Mouse (Mus musculus): ENCODE data around the gene Myct1.

Gene Myct1

GRCm38 (mm10) chr10:5593464-5593863 is at the start of gene Myct1:
TSS of gene Myct1 (plus strand) at chr10:5593775.
- no peak for DNase-seq

DNA sequence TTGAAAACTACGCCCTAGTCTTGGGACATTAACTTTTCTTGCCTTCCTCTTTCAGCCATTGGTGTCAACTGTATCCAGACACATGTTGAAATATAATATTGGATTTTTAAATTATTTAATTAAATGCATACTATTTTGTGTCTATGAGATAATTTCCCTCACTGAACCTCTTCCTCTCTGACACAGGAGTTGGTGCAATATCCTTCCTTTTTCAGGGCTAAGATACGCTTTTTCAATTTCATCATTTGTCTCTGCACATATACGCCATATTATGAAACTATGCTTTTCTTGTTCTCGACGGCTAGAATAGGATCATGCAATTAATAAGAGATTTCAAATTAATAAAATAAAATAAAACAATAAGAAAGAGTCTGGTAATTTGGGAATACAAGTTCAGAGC is 47.1 kb upstream of the Myct1 start:
- DNase-seq, result no peak

DNA sequence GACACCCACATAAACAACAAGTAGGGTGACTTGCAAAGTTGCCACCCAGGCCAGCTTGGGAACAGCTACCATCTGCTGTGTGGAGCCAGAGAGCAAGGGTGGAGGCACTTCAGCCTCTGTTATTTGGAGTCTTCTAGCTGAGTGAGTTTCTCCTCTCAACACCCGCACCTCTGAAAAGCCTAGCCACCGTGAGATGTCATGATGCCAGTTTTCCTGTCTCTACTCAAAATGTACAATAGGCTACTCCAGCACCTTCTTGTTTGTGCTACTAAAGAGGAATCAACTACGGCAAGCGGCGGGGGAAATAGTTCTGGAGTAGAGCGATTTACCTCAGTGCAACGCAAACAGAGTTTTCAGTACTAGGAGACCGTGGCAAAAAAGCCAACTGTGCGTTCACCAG is 45.8 kb upstream of the Myct1 start:
- peak; percentile 25 to 27 for DNase-seq

- DNase-seq, result peak; percentile 24 to 44
Measured at GRCm38 (mm10) chr10:5548651-5549050, 44.9 kb upstream of the Myct1 start.

GRCm38 (mm10) chr10:5549871-5550167 is 43.8 kb upstream of the Myct1 start:
- DNase-seq, result no peak

GRCm38 (mm10) chr10:5550168-5551021 is 43.2 kb upstream of the Myct1 start:
- peak; percentile 84 to 90 for DNase-seq

- DNase-seq, result no peak
Measured at GRCm38 (mm10) chr10:5551382-5551781, 42.2 kb upstream of the Myct1 start, which contains the start of gene Syne1. TSS of gene Syne1 (minus strand) at chr10:5551482.

DNA sequence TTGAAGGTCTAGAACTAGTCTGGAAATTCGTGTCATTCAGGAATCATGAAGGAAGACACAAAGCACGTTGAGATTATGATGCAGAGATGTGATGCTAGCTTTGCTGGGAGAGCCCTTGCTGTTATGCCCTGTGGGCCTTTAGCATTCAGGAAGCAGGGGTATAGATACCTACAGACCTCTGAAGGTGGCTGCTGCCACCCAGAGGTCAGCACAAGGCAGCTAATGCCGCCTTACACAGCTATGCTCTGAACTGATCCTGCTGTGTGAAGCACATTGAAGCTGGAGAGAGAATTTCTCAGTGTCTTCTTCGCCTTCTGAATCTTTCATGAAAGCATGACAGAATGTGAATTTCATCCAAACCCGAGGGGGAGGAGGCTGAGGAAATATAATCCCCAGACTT is 38.6 kb upstream of the Myct1 start:
- peak; percentile 73 to 75 for DNase-seq

DNA sequence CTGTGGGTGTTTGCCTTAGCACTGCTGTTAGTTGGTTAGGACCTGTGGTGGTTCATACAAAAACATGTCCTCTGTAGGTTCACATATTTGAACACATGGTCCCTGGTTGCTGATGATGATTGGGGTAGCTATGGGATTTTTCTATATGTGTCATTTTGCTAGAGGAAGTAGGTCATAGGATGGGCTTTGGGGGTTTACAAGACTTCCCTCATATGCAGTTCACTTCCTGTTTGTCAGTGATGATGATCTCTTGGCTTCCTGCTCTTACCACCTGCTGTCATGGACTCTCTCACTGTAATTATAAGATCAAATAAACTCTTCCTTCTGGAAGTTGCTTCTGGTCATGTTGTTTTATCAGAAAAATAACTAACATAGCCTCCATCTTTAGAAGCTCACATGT is 34.8 kb upstream of the Myct1 start:
- no peak for DNase-seq

- no peak for DNase-seq
Measured at GRCm38 (mm10) chr10:5560526-5560925, 33.0 kb upstream of the Myct1 start.

GRCm38 (mm10) chr10:5561706-5562105 is 31.9 kb upstream of the Myct1 start:
- no peak for DNase-seq

DNA sequence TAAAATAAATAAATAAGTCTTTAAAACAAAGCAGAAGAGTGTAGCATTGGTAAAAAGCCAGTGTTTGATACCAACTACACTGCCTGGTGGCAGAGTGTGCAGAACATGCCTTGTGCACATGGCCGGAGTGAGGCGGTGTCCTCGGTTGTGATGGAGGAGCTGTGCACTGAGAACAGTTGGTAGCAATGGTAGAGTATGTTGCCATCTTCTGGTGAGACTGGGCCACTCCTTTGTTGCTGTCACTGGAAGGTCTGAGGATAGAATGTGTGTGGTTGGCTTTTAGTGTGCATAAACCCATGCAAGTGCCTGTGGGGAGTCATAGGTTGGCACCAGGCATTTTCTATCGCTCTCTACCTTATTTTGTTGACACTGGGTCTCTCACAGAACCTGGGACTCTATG is 24.6 kb upstream of the Myct1 start:
- DNase-seq, result peak in 1 of 2 experiments; percentile 8

DNA sequence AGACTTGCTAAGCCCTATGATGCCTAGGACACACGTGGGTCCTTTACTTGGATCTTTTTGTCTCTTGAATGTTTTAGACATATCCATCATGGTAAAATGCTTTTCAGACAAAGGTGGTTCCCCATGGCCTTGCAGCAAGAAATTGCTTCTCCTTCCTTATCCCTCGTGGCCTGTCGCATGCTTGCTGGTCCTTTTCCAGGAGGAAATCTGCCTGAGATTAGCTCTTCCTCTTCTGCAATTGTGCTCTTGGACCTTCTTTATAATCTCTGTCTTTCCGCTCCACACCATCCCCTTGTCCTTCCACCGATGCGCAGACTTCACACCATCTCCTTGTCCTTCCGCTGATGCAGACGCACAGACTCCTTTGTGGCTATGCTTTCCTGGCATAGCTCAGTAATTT is 23.5 kb upstream of the Myct1 start:
- DNase-seq, result no peak

GRCm38 (mm10) chr10:5571332-5571731 is 22.2 kb upstream of the Myct1 start:
- no peak for DNase-seq

- no peak for DNase-seq
Measured at GRCm38 (mm10) chr10:5573328-5573727, 20.2 kb upstream of the Myct1 start.

- DNase-seq, result no peak
Measured at GRCm38 (mm10) chr10:5591061-5591460, 2.5 kb upstream of the Myct1 start.

DNA sequence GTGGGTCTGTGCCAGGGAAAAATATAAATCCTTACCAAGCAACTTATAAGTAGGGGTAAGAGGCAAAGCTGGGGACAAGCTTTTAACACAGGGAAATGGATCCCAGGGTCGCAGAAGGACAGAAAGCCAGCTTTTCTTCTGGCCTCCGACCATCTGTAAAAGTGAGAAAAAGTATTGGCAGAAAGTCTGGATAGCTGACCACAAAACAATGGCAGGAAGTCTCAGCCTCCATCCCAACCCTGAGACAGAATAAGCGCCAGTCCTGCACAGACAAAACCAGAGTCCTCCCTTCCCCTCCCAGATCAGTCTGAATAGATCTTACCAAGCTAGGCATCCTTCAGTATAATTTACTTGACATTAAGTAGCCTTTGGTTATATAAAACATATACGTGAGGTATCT is 1.6 kb upstream of the Myct1 start:
- DNase-seq, result no peak

- DNase-seq, result no peak
Measured at GRCm38 (mm10) chr10:5594457-5594856, 882 bp downstream of the Myct1 start.

GRCm38 (mm10) chr10:5596559-5596958 is 3.0 kb downstream of the Myct1 start:
- no peak for DNase-seq

GRCm38 (mm10) chr10:5600123-5600522 is 6.5 kb downstream of the Myct1 start:
- peak; percentile 84 to 91 for DNase-seq

DNA sequence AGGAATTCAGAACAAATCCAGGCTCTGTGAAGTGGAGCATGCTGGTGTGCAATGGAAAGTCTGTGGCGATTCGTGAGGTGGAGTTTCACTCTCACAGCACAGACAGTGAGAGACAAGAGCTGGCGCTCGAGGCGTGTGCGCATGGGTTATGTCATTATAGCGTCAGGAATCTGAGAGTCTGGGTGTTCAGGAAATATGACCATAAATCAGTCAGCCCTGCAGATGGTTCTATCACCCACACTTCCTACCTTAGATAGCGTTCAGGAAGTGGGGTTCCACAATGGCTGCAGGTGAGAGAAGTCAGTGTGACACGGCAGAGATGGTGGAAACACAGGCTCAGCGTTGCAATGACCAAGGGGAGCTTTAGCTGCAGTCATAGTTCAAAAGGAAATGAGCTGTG is 9.9 kb downstream of the Myct1 start:
- DNase-seq, result no peak

DNA sequence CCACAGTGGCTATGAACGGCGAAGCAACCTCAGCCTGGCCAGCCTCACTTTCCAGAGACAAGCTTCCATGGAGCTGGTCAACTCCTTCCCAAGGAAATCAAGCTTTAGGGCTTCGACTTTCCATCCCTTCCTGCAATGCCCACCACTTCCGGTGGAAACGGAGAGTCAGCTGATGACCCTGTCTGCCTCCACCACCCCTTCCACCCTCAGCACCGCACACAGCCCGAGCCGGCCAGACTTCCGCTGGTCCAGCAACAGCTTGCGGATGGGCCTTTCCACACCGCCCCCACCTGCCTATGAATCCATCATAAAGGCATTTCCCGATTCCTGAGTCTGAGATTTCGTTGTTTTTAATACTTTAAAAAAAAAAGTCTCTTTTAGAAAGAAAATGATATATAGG is 10.8 kb downstream of the Myct1 start:
- no peak for DNase-seq

DNA sequence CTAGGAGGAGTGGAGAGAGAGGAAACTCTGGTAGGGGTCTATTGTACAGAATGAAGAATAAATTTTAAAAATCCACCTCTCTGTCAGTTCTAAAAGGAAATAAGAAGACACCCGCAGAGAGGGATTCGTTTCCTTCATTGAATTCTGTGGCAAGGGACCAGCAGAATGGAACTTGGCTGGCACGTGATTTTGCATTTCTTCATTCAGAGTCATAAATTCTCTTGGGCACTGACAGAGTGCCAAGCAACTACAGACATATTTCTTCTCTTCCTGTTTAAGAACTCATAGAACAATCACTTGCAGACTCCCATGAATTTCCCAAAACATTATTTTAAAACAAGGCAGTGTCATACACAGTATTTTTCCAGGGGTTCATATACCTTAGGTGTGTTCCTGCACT is 15.3 kb downstream of the Myct1 start:
- no peak for DNase-seq

DNA sequence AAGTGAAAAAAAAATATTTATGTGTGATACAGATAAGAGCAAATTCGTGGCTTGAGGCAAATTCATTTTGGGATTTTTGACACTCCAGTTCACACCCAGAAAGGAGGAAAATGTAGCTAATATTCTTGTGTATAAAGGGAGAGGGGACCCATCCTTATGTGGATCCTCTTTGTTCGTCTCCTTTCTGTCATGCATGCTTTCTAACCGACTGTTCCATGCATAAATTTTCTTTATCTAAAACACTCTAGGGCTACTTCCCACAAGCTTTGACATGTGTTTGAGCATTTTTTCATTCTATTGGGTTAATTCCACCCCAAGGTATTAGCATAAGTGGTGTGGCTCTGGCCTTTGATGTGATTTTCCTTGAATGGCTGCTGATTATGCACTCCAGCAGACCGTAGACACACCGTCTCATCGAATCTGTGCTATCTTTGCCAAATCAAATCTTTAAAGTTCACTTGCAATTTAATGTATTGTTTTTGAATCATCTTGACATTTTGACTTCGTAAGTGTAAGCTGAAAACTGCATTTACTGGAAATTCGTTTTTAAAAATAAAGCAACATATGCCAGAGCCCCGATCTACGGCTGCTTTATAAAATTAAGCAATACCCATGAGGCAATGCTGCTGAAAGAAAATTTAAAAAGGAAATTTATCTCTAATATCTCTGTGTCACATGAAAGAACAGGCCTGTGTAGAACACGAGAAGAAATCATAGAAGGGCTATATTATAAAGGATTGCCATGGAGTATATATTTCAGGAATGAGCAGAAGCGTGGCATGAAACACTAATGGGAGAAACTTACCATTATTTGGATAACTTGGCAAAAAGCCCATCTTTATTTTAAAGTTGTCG is 21.8 kb downstream of the Myct1 start:
- DNase-seq, result no peak

All from cerebellum, postnatal 10 days (tissue).